Mouse (Mus musculus) bone marrow, adult 2 months (tissue): ENCODE data around the gene Rhobtb1. TPM values are rescaled to one million over a fixed set of nuclear protein-coding genes. Genes with fewer than 3 reads are reported as not detected.

ENCODE experiments used
- H3K27ac ChIP-seq: fragments of 200-500 bp; 2 replicates; pipeline ENCODE4 v1.5.1; 2012; ENCODE audit warnings: low read depth, mild to moderate bottlenecking, control low read depth, inconsistent platforms, low read length; ENCODE audit not compliant: control insufficient read depth, poor library complexity, insufficient read depth
- H3K4me1 ChIP-seq: fragments of 200-500 bp; 2 replicates; pipeline ENCODE4 v1.6.1; 2011; ENCODE audit warnings: low read length; ENCODE audit not compliant: control insufficient read depth, insufficient read depth
- H3K4me3 ChIP-seq: fragments of 200-500 bp; replicated peaks from 2 replicates; pipeline ENCODE3; 2011; ENCODE audit warnings: mild to moderate bottlenecking, low read depth, low read length, control low read depth; ENCODE audit not compliant: control insufficient read depth
- CTCF ChIP-seq: fragments of 200-500 bp; IDR thresholded peaks from 2 replicates; pipeline ENCODE4 v1.5.1; 2011; ENCODE audit warnings: low read length, control low read depth; ENCODE audit not compliant: control insufficient read depth, insufficient read depth
- POLR2A ChIP-seq: fragments of 200-500 bp; IDR thresholded peaks from 2 replicates; pipeline ENCODE4 v1.6.1; 2011; ENCODE audit warnings: low read depth, mild to moderate bottlenecking, control low read depth, low read length, borderline replicate concordance; ENCODE audit not compliant: control insufficient read depth
- WGBS: fragments of 180-500 bp; shearing (Covaris S2); methylation state at CpG from one replicate; pipeline ENCODE4 v1.1.7; 2018; 5-methylcytosine and 5-hydroxymethylcytosine counted together
- polyA plus RNA-seq: library from polyadenylated mRNA; stranded (reverse); fragments of >200 nt; gene quantifications from 2 replicates; pipeline ENCODE4 v1.2.4, GENCODE M21; 2011; ENCODE audit warnings: low replicate concordance; ENCODE audit not compliant: missing spikeins, insufficient read depth, insufficient read length

The Rhobtb1 gene
- polyA plus RNA-seq, 1 experiment: 2.2 TPM

DNA sequence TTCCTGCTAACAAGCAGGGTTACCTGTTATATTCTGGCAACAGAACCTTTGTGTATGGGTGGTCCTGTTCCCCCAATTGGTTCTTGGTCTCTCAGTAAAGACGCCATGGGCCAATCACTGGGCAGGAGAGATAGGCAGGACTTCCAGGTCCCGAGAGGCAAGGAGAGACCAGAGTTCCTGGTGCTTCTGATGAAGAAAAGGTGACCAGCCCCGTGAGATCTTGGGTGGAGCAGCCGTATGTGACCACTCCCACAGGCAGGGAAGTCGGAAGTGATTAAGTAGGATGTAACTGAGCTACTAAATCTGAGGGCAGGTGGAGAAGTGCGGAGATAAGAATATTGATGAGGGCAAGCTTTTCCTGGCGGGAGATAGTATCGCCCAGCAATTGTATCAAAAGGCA, 176.1 kb downstream of the Rhobtb1 start:
- Histone ChIP-seq H3K4me1 (no peaks in the 10 kb centered on the region), H3K27ac (no peak overlapping the region), H3K4me3 (no peak overlapping the region)
- TF ChIP-seq CTCF (no peak), POLR2A (no peak)
- WGBS: 85% methylated on average over 8 of the region's 8 CpGs

DNA sequence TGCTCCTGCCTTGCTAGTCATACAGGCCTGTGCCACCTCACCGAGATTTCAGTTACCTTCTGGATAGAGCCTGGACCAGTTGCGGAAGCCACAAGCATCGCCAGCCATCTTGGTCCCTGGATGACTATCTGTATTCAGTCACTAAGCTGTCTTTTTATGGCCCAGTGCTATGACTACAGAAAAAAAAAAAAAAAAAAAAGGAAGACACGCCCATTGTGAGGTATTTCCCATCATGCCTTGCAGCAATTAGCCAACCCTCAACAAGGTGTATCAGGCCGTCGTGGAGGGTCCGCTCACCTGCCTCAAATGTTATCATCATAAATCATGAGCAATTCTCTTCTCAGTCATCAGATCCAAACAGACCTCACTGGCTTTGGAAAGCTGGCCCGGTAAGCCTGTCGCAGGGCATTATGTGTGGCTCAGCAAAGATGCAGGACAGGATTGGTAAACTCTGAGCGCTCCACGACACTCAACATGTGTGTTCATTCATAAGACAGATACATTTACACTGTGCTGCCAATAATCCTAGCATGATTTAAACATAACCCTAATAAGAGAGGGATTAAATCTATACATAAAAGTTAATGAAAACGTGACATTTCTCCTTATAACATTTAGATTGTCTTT, 176.9 kb downstream of the Rhobtb1 start:
- H3K27ac ChIP-seq: no peak overlapping the region
- 91% methylated on average over 12 of the region's 12 CpGs for WGBS
- TF ChIP-seq CTCF: no peak
- H3K4me3 ChIP-seq: no peak overlapping the region
- no peaks in the 10 kb centered on the region for H3K4me1 ChIP-seq

DNA sequence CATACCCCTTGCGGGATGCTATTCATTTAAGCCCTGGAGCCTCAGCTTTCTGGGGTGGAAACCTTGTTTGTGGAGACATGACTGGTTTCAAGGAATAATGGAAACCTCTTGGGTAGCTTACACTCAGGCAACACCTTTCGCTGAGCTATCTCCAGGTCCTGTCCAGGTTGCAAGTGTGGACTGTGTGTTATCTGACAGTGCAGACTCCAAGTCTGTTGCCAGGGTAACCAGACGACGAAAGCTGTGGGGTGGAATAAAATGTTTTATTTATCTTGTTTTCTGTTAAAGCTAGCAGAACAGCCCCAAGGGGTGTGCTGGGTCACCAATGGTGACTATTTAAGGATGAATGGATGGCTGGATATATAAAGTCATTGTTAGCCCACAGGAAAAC, 177.4 kb downstream of the Rhobtb1 start:
- WGBS: 59% methylated on average over 4 of the region's 4 CpGs
- no peak overlapping the region for H3K4me3 ChIP-seq
- no peaks in the 10 kb centered on the region for H3K4me1 ChIP-seq
- TF ChIP-seq CTCF: no peak
- TF ChIP-seq POLR2A: no peak
- no peak overlapping the region for H3K27ac ChIP-seq

- WGBS: 81% methylated on average over 6 of the region's 6 CpGs
- H3K4me1 ChIP-seq: no peaks in the 10 kb centered on the region
- no peak for TF ChIP-seq POLR2A
- TF ChIP-seq CTCF: no peak
- H3K27ac ChIP-seq: no peak overlapping the region
- no peak overlapping the region for H3K4me3 ChIP-seq
Observed at GRCm38 (mm10) chr10:69331231-69331630, 180.0 kb downstream of the Rhobtb1 start.

- no peaks in the 10 kb centered on the region for H3K4me1 ChIP-seq
- H3K27ac ChIP-seq: no peak overlapping the region
- H3K4me3 ChIP-seq: no peak overlapping the region
- WGBS: 92% methylated on average over 11 of the region's 11 CpGs
- no peak for TF ChIP-seq CTCF
- TF ChIP-seq POLR2A: no peak
Observed at GRCm38 (mm10) chr10:69333212-69333611, 182.0 kb downstream of the Rhobtb1 start.

- TF ChIP-seq POLR2A (no peak), CTCF (no peak)
- Histone ChIP-seq H3K4me3 (no peak overlapping the region), H3K27ac (no peak overlapping the region), H3K4me1 (no peaks in the 10 kb centered on the region)
- WGBS: 88% methylated on average over 16 of the region's 16 CpGs
Observed at GRCm38 (mm10) chr10:69334271-69335194, 183.3 kb downstream of the Rhobtb1 start.

GRCm38 (mm10) chr10:69335195-69335536, 183.9 kb downstream of the Rhobtb1 start:
- no peak overlapping the region for H3K4me3 ChIP-seq
- WGBS: 88% methylated on average over 7 of the region's 7 CpGs
- no peak overlapping the region for H3K27ac ChIP-seq
- TF ChIP-seq CTCF (no peak), POLR2A (no peak)
- H3K4me1 ChIP-seq: no peaks in the 10 kb centered on the region

DNA sequence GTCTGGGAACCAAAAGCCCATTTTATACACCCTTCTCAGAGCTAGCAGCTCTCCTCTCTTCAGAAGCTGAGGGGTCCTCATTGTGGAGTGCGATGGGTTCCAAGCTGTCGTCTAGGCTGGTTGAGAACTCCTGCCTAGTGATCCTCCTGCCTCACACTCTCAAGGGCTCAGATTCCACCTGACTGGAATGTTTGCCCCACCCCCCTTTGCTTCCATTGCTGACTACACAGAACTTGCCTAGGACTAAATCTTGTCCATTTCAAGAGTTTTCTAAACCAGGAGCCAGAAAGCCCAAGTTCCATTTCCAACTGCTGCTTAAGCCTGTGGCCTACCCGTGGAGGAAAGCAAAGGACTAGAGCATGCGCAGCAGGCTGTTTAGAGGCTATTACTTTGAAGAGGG, 184.4 kb downstream of the Rhobtb1 start:
- Histone ChIP-seq H3K4me3 (no peak overlapping the region), H3K27ac (no peak overlapping the region), H3K4me1 (no peaks in the 10 kb centered on the region)
- 92% methylated on average over 4 of the region's 4 CpGs for WGBS
- no peak for TF ChIP-seq POLR2A
- no peak for TF ChIP-seq CTCF
